Mouse (Mus musculus): ENCODE data around the gene Txn2. TPM values are rescaled to one million over a fixed set of nuclear protein-coding genes. Genes with fewer than 3 reads are reported as not detected.

The Txn2 gene
- polyA plus RNA-seq, 1 experiment from 2014 or later = 215 TPM

DNA sequence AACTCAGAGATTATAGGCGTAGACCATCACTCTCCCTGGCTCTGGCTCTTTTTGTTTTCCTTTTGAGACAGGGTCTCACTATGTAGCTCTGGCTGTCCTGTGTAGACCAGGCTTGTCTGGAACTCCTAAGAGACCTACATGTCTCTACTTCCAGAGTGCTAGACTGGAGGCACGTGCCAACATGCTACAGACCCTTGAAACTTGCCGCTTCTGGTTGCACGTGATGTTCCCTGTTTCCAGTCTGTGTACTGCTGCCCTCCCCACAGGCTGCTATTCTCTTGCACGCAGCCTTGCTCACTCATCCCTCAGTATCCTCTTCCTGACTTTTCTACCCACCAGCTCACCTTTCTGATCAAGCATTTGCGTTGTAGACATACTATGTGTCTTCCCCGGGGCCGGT, 22.7 kb downstream of the Txn2 start:
- H3K27ac ChIP-seq = no peak overlapping the region
- H3K36me3 ChIP-seq = no peaks in the 10 kb centered on the region
- H3K27me3 ChIP-seq = peaks cover 4% of the 10 kb centered on the region
- no peak for ATAC-seq (ENCODE audit: insufficient number of reproducible peaks, insufficient read depth, low FRiP score, low TSS enrichment, low read depth)
- no peak overlapping the region for H3K9ac ChIP-seq (replicated peaks)
- H3K4me2 ChIP-seq = no peak overlapping the region
- H3K4me1 ChIP-seq (replicated peaks) = peaks cover 61% of the 10 kb centered on the region
- no peaks in the 10 kb centered on the region for H3K9me3 ChIP-seq
- H3K4me3 ChIP-seq (replicated peaks) = no peak overlapping the region
- WGBS = 79% methylated on average over 8 of the region's 8 CpGs

DNA sequence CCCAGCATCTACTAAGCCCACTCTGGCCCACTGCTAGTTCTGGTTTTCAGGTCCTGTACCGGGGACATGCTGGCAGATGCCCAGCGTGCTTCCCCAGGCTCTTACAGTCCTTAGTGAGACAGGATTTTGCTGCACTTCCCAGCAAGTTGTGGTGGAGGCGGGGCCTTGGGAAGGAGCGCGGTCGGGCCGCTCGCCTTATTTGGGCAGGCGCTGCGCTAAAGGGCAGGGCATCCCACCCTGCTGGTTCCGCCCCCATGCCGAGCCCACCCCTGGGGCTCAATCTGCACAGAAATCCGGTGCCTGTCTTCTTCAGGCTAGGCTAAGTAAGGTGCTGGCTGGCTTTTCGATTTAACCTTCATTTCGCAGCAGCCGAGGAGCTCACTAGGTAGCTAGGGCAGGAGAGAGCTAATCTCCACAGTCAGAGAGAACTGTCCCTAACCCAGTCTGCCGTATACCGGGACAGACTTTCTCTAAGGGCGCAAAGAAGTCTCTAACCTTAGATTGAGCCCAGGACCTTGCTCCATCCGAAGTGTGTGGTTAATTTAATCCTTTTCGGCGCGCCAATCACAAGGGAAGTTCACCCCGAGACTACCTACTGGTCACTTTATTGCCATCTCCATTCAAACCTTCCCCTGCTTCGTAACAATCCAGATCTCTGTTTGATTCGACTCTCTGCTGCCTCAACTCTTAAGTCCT, 23.4 kb downstream of the Txn2 start:
- Histone ChIP-seq H3K27ac (peak overlapping the region; percentile 76), H3K9me3 (no peaks in the 10 kb centered on the region), H3K4me1 (replicated peaks) (peaks cover 56% of the 10 kb centered on the region), H3K4me3 (replicated peaks) (peak overlapping the region; percentile 33), H3K36me3 (no peaks in the 10 kb centered on the region), H3K27me3 (peaks cover 4% of the 10 kb centered on the region), H3K9ac (replicated peaks) (peak overlapping the region; percentile 37; the same call in 1 of the 2 replicates), H3K4me2 (peak overlapping the region; percentile 60)
- ATAC-seq (ENCODE audit: insufficient number of reproducible peaks, insufficient read depth, low FRiP score, low TSS enrichment, low read depth) = peak; percentile 84
- 5% methylated on average over 26 of the region's 26 CpGs for WGBS

DNA sequence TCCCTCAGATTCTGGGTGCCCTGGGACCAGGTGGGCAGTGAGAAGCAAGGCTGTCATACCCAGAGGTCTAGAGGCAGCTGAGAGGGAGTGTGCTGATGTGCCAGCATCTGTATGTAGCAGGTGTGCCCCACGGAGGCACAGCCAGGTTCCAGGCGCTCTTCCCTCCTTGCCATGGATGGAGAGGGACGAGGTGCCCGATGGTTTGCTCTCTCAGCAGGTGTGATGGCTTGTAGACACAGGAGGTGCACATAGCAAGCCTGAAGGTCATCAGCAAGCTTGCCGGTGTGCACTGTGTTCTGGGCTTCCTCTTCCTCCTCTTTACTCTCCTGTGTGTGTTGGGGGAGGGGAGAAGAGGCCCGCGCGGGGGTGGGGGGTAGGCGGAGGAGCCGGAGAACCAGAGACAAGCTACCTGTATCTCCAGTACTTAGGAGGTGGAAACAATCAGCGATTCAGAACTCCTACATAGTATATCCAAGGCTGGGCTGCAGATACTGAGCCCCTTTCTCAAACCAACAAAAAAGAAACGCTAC, 24.4 kb downstream of the Txn2 start:
- Histone ChIP-seq H3K4me2 (peak overlapping the region; percentile 60), H3K27ac (peak overlapping the region; percentile 76), H3K4me1 (replicated peaks) (peaks cover 56% of the 10 kb centered on the region), H3K36me3 (no peaks in the 10 kb centered on the region), H3K9me3 (no peaks in the 10 kb centered on the region), H3K4me3 (replicated peaks) (no peak overlapping the region), H3K27me3 (peaks cover 4% of the 10 kb centered on the region), H3K9ac (replicated peaks) (no peak overlapping the region)
- WGBS = 22% methylated on average over 12 of the region's 12 CpGs
- ATAC-seq (ENCODE audit: insufficient number of reproducible peaks, insufficient read depth, low FRiP score, low TSS enrichment, low read depth) = no peak

DNA sequence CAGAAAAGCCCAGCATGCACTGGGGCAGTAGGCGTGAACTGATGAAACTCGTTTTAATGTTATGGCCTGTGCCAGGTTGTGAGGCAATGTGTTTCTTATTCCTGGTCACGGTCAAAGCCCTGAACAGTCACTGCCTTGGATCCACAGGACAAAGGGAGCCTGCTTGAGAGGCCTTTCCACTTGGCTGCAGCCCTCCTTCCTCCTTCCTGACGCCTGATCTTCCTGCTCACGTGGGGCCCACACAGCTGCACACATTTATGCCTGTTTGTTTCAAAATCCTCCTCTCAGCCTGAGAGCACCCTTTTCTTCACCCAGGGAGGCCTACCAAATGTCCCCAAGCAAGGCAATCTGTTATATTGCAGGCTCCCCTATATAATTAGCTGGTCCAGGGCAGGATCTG, 25.6 kb downstream of the Txn2 start:
- peaks cover 4% of the 10 kb centered on the region for H3K27me3 ChIP-seq
- H3K9ac ChIP-seq (replicated peaks) = no peak overlapping the region
- peaks cover 49% of the 10 kb centered on the region for H3K4me1 ChIP-seq (replicated peaks)
- 40% methylated on average over 5 of the region's 5 CpGs for WGBS
- no peak for ATAC-seq (ENCODE audit: insufficient number of reproducible peaks, insufficient read depth, low FRiP score, low TSS enrichment, low read depth)
- H3K4me2 ChIP-seq = no peak overlapping the region
- H3K36me3 ChIP-seq = no peaks in the 10 kb centered on the region
- H3K27ac ChIP-seq = peak overlapping the region; percentile 45; the same call in 1 of the 2 replicates
- no peak overlapping the region for H3K4me3 ChIP-seq (replicated peaks)
- H3K9me3 ChIP-seq = no peaks in the 10 kb centered on the region

DNA sequence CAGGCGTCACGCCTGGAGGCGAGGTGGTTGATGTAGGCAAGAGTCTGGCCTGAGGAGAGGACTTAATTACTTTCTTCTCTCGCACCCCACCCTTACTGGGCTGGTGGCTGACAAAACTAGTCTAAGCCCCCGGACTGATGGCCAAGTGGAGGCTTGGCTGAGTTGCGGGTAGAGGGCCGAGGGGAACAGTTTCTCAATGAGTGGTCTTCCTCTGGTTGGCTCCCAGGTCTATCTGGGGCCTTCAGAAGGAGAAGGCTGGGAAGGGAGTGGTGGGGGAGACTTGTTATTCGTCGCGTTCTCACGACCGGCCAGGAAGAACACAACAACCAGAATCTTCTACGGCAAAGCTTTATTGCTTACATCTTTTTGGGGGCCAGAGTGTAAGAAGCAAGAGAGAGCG, 33.9 kb downstream of the Txn2 start:
- WGBS = 79% methylated on average over 13 of the region's 14 CpGs
- no peak for ATAC-seq (ENCODE audit: insufficient number of reproducible peaks, insufficient read depth, low FRiP score, low TSS enrichment, low read depth)
- no peaks in the 10 kb centered on the region for H3K27me3 ChIP-seq
- H3K4me3 ChIP-seq (replicated peaks) = no peak overlapping the region
- H3K4me2 ChIP-seq = no peak overlapping the region
- H3K9me3 ChIP-seq = no peaks in the 10 kb centered on the region
- H3K4me1 ChIP-seq (replicated peaks) = 0 out of 2 replicates have a peak, but pooled peaks cover 2% of the 10 kb centered on the region
- no peak overlapping the region for H3K9ac ChIP-seq (replicated peaks)
- no peak overlapping the region for H3K27ac ChIP-seq
- H3K36me3 ChIP-seq = no peaks in the 10 kb centered on the region

DNA sequence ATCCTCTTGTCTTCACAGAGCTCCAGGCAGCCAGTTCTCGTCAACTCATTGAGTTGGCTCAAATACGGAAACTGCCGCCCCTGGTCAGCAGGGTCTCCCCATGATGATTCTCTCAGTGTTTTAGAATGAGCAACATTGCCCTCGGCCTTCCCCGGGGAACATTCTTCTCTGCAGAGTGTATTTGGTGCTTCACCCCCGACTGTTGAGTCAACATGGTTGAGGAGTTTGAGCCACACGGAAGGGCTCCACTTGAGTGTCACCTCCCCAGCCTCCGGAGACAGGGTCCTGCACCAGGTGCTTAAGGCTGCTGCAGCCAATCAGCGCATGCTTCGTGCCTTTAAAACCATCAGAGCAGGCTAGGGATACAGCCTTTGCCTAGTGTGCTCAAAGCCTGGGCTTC, 35.5 kb downstream of the Txn2 start:
- H3K9ac ChIP-seq (replicated peaks) = no peak overlapping the region
- no peaks in the 10 kb centered on the region for H3K36me3 ChIP-seq
- 0 out of 2 replicates have a peak, but pooled peaks cover 2% of the 10 kb centered on the region for H3K4me1 ChIP-seq (replicated peaks)
- no peak overlapping the region for H3K27ac ChIP-seq
- no peak overlapping the region for H3K4me2 ChIP-seq
- ATAC-seq (ENCODE audit: insufficient number of reproducible peaks, insufficient read depth, low FRiP score, low TSS enrichment, low read depth) = no peak
- no peak overlapping the region for H3K4me3 ChIP-seq (replicated peaks)
- no peaks in the 10 kb centered on the region for H3K9me3 ChIP-seq
- WGBS = 69% methylated on average over 10 of the region's 10 CpGs
- no peaks in the 10 kb centered on the region for H3K27me3 ChIP-seq

DNA sequence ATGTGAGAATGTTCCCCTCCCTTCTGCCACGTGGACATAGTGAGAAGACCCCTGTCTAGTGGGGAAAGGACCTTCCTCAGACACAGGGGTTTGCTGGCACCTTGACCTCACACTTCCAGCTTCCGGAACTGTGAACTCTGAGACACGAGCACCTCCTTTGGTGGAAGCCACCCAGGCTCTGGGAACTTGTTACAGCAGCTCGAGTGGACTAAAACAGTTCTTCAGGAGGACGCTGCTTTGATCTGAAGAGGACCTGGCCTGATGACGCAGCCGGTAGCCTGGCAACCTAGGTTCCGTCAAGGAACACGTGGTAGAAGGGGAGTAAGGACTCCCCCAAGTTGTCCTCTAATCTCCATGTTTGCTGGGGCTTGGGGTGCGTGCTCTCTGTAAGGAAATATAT, 36.4 kb downstream of the Txn2 start:
- WGBS = 83% methylated on average over 10 of the region's 10 CpGs
- no peaks in the 10 kb centered on the region for H3K9me3 ChIP-seq
- H3K9ac ChIP-seq (replicated peaks) = no peak overlapping the region
- no peaks in the 10 kb centered on the region for H3K27me3 ChIP-seq
- ATAC-seq (ENCODE audit: insufficient number of reproducible peaks, insufficient read depth, low FRiP score, low TSS enrichment, low read depth) = no peak
- no peak overlapping the region for H3K4me3 ChIP-seq (replicated peaks)
- no peak overlapping the region for H3K4me2 ChIP-seq
- no peaks in the 10 kb centered on the region for H3K36me3 ChIP-seq
- H3K4me1 ChIP-seq (replicated peaks) = 0 out of 2 replicates have a peak, but pooled peaks cover 2% of the 10 kb centered on the region
- H3K27ac ChIP-seq = no peak overlapping the region

DNA sequence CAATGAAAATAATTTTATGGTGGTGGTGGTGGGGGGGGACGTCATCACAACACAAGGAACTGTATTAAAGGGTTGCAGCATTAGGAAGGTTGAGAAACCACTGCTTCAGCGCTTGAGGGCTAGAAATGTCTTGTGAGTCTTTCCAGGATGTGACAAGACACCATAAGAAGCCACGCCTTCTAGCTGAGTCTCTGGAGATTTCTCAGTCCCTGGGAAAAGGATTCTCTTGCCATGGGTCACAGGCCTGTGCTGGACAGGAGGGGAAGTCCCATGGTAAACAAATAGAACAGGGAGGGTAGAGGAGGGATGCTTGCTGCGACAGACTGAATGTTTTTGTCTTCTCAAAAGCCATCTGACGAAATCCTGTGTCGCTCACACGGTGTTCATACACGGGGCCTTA, 37.0 kb downstream of the Txn2 start:
- no peak overlapping the region for H3K4me3 ChIP-seq (replicated peaks)
- no peak overlapping the region for H3K4me2 ChIP-seq
- no peaks in the 10 kb centered on the region for H3K9me3 ChIP-seq
- 0 out of 2 replicates have a peak, but pooled peaks cover 2% of the 10 kb centered on the region for H3K4me1 ChIP-seq (replicated peaks)
- ATAC-seq (ENCODE audit: insufficient number of reproducible peaks, insufficient read depth, low FRiP score, low TSS enrichment, low read depth) = no peak
- H3K9ac ChIP-seq (replicated peaks) = no peak overlapping the region
- WGBS = 82% methylated on average over 8 of the region's 8 CpGs
- H3K27me3 ChIP-seq = no peaks in the 10 kb centered on the region
- no peaks in the 10 kb centered on the region for H3K36me3 ChIP-seq
- H3K27ac ChIP-seq = no peak overlapping the region

DNA sequence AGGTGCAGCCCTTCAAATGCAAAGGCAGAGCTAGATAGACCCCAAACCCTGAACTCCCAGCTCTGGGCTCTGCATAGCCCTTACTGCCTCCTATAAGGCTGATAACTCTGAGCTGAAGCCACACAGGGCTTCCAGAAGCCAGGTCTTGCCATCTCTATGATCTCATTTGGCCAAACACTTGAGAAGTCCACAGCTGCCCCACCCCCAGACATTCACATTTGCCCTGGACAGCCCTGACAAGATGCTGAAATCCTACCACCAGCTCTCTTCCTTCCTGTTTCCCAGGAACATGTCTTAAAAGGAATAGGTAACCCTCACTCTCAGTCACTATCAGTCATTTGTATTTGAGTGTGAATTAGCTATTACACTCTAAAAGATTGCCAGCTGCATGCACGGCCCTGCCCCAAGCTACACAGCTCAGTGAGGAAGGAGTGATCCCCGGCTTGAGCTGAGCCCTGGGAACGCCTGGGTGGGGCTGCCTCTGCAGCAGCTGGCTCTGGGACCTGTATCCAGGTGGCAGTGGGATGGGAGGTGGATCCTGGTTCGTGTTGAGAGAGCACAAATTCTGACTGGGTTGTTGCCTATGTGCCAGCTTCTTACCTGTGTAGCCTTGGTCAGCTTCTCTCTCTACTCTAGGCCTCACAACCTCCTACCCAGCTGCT, 38.9 kb downstream of the Txn2 start:
- Histone ChIP-seq H3K4me3 (replicated peaks) (no peak overlapping the region), H3K4me1 (replicated peaks) (0 out of 2 replicates have a peak, but pooled peaks cover 2% of the 10 kb centered on the region), H3K9me3 (no peaks in the 10 kb centered on the region), H3K27ac (no peak overlapping the region), H3K36me3 (no peaks in the 10 kb centered on the region), H3K4me2 (no peak overlapping the region), H3K9ac (replicated peaks) (no peak overlapping the region), H3K27me3 (no peaks in the 10 kb centered on the region)
- WGBS = 30% methylated on average over 4 of the region's 4 CpGs
- no peak for ATAC-seq (ENCODE audit: insufficient number of reproducible peaks, insufficient read depth, low FRiP score, low TSS enrichment, low read depth)

DNA sequence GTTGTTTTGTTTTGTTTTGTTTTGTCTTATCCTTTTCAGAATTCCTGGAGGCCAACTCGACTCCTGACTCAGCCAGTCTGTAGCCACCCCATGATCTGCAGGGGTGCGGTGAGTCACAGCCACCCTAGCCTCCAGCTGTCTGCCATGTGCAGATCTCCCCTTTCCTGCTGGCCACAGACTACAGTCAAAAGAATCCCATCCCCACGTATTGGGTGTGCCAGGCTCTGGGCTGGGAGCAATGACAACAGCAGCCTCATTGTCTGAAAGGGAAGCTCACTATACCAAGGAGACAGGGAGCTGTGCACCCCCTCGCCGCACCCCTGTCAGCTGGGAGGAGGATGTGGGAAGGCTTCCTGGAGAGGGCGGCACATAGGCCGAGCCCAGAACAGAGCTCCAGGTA, 40.5 kb downstream of the Txn2 start:
- Histone ChIP-seq H3K9me3 (no peaks in the 10 kb centered on the region), H3K4me2 (no peak overlapping the region), H3K4me1 (replicated peaks) (peaks cover 4% of the 10 kb centered on the region), H3K27me3 (no peaks in the 10 kb centered on the region), H3K27ac (no peak overlapping the region), H3K36me3 (no peaks in the 10 kb centered on the region), H3K4me3 (replicated peaks) (no peak overlapping the region), H3K9ac (replicated peaks) (no peak overlapping the region)
- WGBS = 71% methylated on average over 7 of the region's 7 CpGs
- ATAC-seq (ENCODE audit: insufficient number of reproducible peaks, insufficient read depth, low FRiP score, low TSS enrichment, low read depth) = no peak

DNA sequence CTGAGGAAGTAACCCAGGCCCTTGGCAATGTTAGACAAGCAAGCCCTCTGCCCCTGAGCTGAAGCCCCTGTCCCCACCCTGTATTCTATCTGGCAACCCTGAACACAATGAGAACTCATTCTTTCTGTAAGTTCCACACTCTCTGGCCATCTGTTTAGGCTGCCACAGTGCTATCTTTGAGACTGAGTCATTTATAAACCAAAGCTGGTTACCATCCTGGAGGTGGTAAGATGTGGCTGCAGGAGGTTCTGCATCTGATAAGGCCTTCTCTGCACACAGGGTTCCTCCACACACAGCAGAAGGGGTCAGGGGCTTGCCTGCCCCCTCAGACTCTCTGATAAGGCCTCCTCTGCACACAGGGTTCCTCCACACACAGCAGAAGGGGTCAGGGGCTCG, 41.7 kb downstream of the Txn2 start:
- H3K27me3 ChIP-seq = no peaks in the 10 kb centered on the region
- H3K9ac ChIP-seq (replicated peaks) = no peak overlapping the region
- 72% methylated on average over 1 of the region's 1 CpGs for WGBS
- no peak overlapping the region for H3K27ac ChIP-seq
- ATAC-seq (ENCODE audit: insufficient number of reproducible peaks, insufficient read depth, low FRiP score, low TSS enrichment, low read depth) = no peak
- peaks cover 16% of the 10 kb centered on the region for H3K4me1 ChIP-seq (replicated peaks)
- no peaks in the 10 kb centered on the region for H3K9me3 ChIP-seq
- no peaks in the 10 kb centered on the region for H3K36me3 ChIP-seq
- no peak overlapping the region for H3K4me2 ChIP-seq
- no peak overlapping the region for H3K4me3 ChIP-seq (replicated peaks)
